Mouse (Mus musculus): ENCODE measurements at regions not wholly inside any gene's neighbourhood (a gene's known extent, or its start where the extent isn't known, plus 50 kb on each side); places are given as distances from the start of the nearest gene placed in this dataset.

- H3K4me3 ChIP-seq (replicated peaks in 1 of 3; ENCODE audit: low read depth in 2 of 3, low read length in 2 of 3, poor library complexity in 1 of 3), result no peak overlapping the region
- dilution Hi-C loops (cut with MboI; ENCODE audit: extremely low pct_ligation_motif_present, extremely low pct_unique_long_range_greater_than_20kb, low sequenced_read_pairs), result no loop called here
- no peaks in the 10 kb centered on the region for H3K36me3 ChIP-seq (replicated peaks in 1 of 2; ENCODE audit: control insufficient read depth in 1 of 2, insufficient read depth in 1 of 2, low read length in 1 of 2)
- in situ Hi-C loops (cut with MboI; ENCODE audit: low pct_ligation_motif_present, low pct_unique_long_range_greater_than_20kb, low sequenced_read_pairs), result no loop called here
- H3K4me2 ChIP-seq (ENCODE audit: insufficient read depth, low read depth, poor library complexity, severe bottlenecking), result no peak overlapping the region
- peak; percentile 35 for DNase-seq (ENCODE audit: extremely low read depth)
- no peak for TF ChIP-seq NELFE (IDR thresholded peaks at IDR 0.05; ENCODE audit: low read depth, low read length)
- TF ChIP-seq POLR2AphosphoS2 (IDR thresholded peaks at IDR 0.05; ENCODE audit: low read depth, low read length), result no peak
- TF ChIP-seq RAD21 (IDR thresholded peaks at IDR 0.05; ENCODE audit: low read depth, low read length), result no peak; the same call in 1 of the 2 replicates
- no peak for TF ChIP-seq TBP (conservative IDR thresholded peaks at IDR 0.05; ENCODE audit: low read depth, low read length)
- peak; percentile 60; the same call in 1 of the 2 replicates for TF ChIP-seq MAFK (IDR thresholded peaks at IDR 0.05; ENCODE audit: insufficient replicate concordance, low read length)
- TF ChIP-seq JUN (IDR thresholded peaks at IDR 0.05; ENCODE audit: insufficient read depth, low read depth, low read length), result no peak
- 0 out of 2 replicates have a peak, but pooled peaks have one; percentile 10 for TF ChIP-seq ETS1 (conservative IDR thresholded peaks at IDR 0.05; ENCODE audit: low read depth, low read length)
- TF ChIP-seq MAX (IDR thresholded peaks at IDR 0.05; ENCODE audit: low read length), result peak; percentile 60; the same call in 1 of the 2 replicates
- peak; percentile 46; the same call in 1 of the 2 replicates for TF ChIP-seq ELF1 (IDR thresholded peaks at IDR 0.05; ENCODE audit: low read depth, low read length)
- TF ChIP-seq ZC3H11A (IDR thresholded peaks at IDR 0.05; ENCODE audit: low read depth, low read length), result no peak
- TF ChIP-seq E2F4 (IDR thresholded peaks at IDR 0.05; ENCODE audit: insufficient replicate concordance, low read depth, low read length), result no peak
- TF ChIP-seq JUND (conservative IDR thresholded peaks at IDR 0.05; ENCODE audit: low read depth, low read length), result no peak
- no peak for TF ChIP-seq CHD1 (IDR thresholded peaks at IDR 0.05; ENCODE audit: low read depth, low read length)
- TF ChIP-seq SMC3 (IDR thresholded peaks at IDR 0.05; ENCODE audit: low read depth, low read length), result no peak
- TF ChIP-seq BHLHE40 (IDR thresholded peaks at IDR 0.05; ENCODE audit: low read depth, low read length), result peak; percentile 65
- no peak for TF ChIP-seq UBTF (IDR thresholded peaks at IDR 0.05; ENCODE audit: low read depth, low read length)
- TF ChIP-seq ZKSCAN1 (IDR thresholded peaks at IDR 0.05; ENCODE audit: borderline replicate concordance, low read depth, low read length), result no peak
- no peak for TF ChIP-seq MAZ (IDR thresholded peaks at IDR 0.05; ENCODE audit: low read depth, low read length)
- TF ChIP-seq KAT2A (IDR thresholded peaks at IDR 0.05; ENCODE audit: insufficient replicate concordance, low read length), result no peak
- TF ChIP-seq HCFC1 (IDR thresholded peaks at IDR 0.05; ENCODE audit: low read depth, low read length), result no peak
- TF ChIP-seq CTCF (conservative IDR thresholded peaks at IDR 0.05 in 1 of 2, IDR thresholded peaks at IDR 0.05 in 1 of 2; ENCODE audit: low read depth in 2 of 2, low read length in 2 of 2), result no peak
- no peak for TF ChIP-seq PAX5 (IDR thresholded peaks at IDR 0.05; ENCODE audit: low read length)
- no peak for TF ChIP-seq ZNF384 (IDR thresholded peaks at IDR 0.05; ENCODE audit: low read depth, low read length)
- TF ChIP-seq MYC (IDR thresholded peaks at IDR 0.05; ENCODE audit: low read depth, low read length), result 0 out of 2 replicates have a peak, but pooled peaks have one; percentile 45
- peak; percentile 72; the same call in 1 of the 2 replicates for TF ChIP-seq MXI1 (IDR thresholded peaks at IDR 0.05; ENCODE audit: low read depth, low read length)
- H3K27ac ChIP-seq (ENCODE audit: insufficient read depth, low read depth), result no peak overlapping the region
- peaks cover 7 to 28% of the 10 kb centered on the region in 2 experiments for H3K4me1 ChIP-seq (ENCODE audit: control insufficient read depth in 1 of 2, insufficient read depth in 2 of 2)
- H3K9me3 ChIP-seq (replicated peaks; ENCODE audit: low read length), result no peaks in the 10 kb centered on the region
- no peak overlapping the region for H3K9ac ChIP-seq (ENCODE audit: insufficient read depth, low read depth)
- H3K27me3 ChIP-seq (replicated peaks), result no peaks in the 10 kb centered on the region
- H3K79me2 ChIP-seq (replicated peaks; ENCODE audit: control insufficient read depth, extremely low read depth, insufficient read depth, poor library complexity, severe bottlenecking), result no peaks in the 10 kb centered on the region
Observed at GRCm38 (mm10) chr17:15269905-15270304, 106.8 kb downstream of the Dll1 start.

All from CH12.LX (cell line).